Mouse (Mus musculus): ENCODE measurements around the gene Hebp1.
A peak's percentile ranks its signal among the peaks of the same experiment; 100 is the strongest.

The Hebp1 gene

DNA sequence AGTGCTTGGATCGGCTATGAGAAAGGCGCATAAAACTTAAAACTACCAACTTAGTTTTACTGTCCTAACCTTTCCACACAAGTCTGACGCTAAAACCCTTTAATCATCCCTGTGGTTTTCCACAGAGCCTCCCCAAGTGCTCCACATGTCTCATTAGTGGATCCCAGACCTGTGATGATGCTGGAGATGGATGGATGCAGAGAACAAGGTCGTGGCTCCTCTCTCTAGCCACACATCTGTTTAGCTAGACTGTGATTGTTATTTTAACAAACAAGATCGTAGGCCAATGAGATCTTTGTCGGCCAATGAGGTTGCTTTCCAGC is 84.7 kb downstream of the Hebp1 start:
- DNase-seq (ENCODE audit: low spot score), result no peak

- DNase-seq (ENCODE audit: low spot score), result no peak
Measured at GRCm38 (mm10) chr6:135112411-135113113, 85.3 kb downstream of the Hebp1 start.

DNA sequence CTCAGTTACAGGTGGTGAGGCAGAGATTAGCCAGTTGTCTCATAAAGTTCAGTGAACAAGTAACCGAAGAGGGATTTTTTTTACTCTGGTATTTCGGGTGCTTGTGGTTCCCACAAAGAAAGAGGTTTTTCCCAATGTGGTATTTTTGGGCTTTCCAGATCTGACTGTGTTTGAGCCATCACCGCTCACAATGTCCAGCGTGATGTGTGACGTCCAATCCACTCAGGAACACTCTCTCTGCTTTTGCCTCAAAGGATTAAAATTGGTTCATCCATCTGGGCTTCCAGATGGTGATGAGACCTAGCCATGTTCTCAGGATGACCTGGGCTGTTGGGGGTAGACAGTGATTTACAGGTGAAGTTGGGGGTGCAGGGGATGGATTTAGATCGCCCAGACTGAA is 90.8 kb downstream of the Hebp1 start:
- DNase-seq (ENCODE audit: low spot score), result no peak

- DNase-seq (ENCODE audit: low spot score), result no peak
Measured at GRCm38 (mm10) chr6:135102736-135103303, 95.0 kb downstream of the Hebp1 start.

GRCm38 (mm10) chr6:135100787-135101472 is 96.9 kb downstream of the Hebp1 start:
- DNase-seq (ENCODE audit: low spot score), result no peak

DNA sequence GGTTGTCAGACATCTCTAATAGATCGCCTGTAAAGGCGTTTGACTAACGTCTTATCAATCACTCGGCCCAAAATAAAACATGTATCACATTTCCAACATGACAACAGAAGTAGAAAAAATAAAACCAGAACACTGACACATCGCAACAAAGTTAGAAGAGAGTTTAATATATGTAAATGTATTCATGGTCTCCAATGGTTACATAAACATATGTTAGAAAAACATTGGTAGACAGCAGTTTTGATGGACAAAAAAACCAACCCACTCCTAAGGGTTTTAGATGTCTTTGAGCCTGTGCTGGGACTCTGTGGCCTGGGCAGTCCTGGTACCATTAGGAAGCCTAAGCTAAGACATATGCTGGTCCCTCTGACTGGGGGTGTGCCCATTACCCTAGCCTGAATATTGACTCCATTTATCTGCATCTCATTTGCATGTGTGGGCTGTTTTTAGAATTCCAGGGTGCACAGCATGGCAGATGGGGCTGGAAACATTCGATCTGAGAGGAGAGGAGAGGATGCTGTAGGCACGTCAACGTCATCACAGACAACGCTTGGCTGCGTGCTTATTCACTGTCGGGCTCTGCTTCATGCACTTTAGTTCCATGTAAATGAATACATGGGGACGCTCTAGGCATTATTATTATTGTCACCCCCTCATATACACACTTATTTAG is 104.9 kb downstream of the Hebp1 start:
- DNase-seq (ENCODE audit: low spot score), result no peak

DNA sequence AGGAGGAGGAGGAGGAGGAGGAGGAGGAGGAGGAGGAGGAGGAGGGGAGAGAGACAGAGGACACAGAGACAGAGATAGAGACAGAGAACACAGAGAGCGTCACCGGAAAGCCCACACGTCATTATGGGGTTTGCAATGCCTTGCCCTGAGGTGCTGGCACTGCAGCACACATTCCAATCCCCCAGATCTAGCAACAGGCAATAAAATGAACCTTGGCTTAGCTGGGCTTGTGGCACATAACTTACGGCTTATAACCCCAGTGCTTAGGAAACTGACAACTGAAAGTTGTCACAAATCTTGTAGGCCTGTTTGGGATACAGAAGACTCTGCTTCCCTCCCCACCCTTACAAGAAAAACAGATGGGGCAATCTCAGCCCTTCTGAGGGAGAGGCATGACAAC is 107.2 kb downstream of the Hebp1 start:
- no peak for DNase-seq (ENCODE audit: low spot score)

DNA sequence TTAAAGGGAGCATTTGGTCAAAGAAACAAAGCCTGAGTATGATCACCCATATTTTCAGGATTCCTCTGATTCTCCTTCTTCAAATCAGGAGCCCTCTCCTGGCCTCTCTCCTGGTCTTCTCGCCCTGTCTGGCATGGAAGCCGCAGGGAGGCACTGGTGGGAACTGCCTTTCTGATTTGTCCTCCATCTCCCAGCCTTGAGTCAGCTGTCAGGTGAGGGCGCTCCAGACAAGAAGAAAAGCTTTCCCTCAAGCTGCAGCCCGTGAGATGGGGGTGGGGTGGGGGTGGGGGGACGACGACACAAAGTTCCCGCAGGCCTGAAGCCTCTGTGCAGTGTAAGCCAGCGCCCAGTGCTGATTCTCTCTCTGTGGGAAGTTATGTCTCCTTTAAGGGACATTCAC is 108.0 kb downstream of the Hebp1 start:
- DNase-seq (ENCODE audit: low spot score), result peak; percentile 19

DNA sequence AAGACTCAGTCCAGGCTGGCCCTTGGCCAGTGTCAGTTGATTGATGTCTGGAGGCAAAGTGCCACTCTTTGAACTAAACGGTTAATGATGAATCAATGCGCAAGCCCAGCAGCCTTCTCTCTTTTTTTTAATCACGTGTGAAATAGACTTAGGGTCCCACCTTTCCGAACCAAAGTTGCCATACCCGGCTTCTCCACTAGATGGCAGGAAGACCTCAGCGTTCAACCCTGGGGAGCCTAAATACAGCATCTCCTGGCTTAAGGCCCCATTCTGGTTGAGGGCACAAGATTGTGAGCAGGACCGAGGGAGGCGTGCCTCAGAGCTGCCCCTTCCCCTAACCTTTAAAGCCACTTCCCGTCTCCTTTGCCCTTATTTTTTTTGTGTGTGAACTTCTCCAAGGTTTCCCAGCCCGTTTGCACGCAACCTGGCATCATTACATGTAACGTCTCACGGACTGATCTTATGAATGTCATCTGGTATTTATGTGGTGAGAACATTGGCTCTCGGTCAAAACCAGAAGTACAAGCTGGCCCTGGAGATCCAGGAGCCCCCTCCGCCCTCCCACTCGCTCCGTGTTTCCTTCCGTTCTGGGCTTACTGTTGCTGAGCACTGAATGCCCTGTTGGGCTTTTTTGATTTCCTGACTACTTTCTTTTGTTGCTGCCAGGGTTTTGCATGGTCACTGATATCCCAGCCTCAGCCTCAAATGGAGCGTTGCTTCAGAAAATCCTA is 109.9 kb downstream of the Hebp1 start:
- peak; percentile 82 for DNase-seq (ENCODE audit: low spot score)

Measured in urinary bladder, postnatal 14 days (tissue).